Mouse (Mus musculus): ENCODE measurements around the gene Selenop.

GRCm38 (mm10) chr15:3293477-3293876 lies 25.1 kb downstream of the Selenop start:
- TF ChIP-seq POLR2A (IDR thresholded peaks at IDR 0.05; ENCODE audit: control insufficient read depth in 1 of 2, insufficient read depth in 1 of 2, low read depth in 1 of 2, low read length in 2 of 2, poor library complexity in 1 of 2) (no peak), EP300 (IDR thresholded peaks at IDR 0.05; ENCODE audit: low read depth in 1 of 2, low read length in 2 of 2) (no peak), MAX (IDR thresholded peaks at IDR 0.05; ENCODE audit: low read length) (no peak), CTCF (IDR thresholded peaks at IDR 0.05 in 2 of 3, conservative IDR thresholded peaks at IDR 0.05 in 1 of 3; ENCODE audit: control insufficient read depth in 1 of 3, insufficient read depth in 1 of 3, low read depth in 2 of 3, low read length in 3 of 3, poor library complexity in 1 of 3, severe bottlenecking in 1 of 3) (no peak), ZC3H11A (IDR thresholded peaks at IDR 0.05; ENCODE audit: low read depth, low read length) (no peak), MEF2A (IDR thresholded peaks at IDR 0.05; ENCODE audit: extremely low read depth, insufficient replicate concordance, low read depth, low read length, poor library complexity, severe bottlenecking) (no peak), UBTF (IDR thresholded peaks at IDR 0.05; ENCODE audit: borderline replicate concordance, insufficient read depth, low read depth, low read length) (no peak), KAT2A (conservative IDR thresholded peaks at IDR 0.05; ENCODE audit: low read depth, low read length) (no peak), ZNF384 (IDR thresholded peaks at IDR 0.05; ENCODE audit: low read depth, low read length) (no peak), BHLHE40 (IDR thresholded peaks at IDR 0.05; ENCODE audit: borderline replicate concordance, low read depth, low read length) (no peak), RCOR1 (IDR thresholded peaks at IDR 0.05; ENCODE audit: low read depth, low read length) (no peak), USF1 (IDR thresholded peaks at IDR 0.05; ENCODE audit: low read depth, low read length) (no peak), MYB (IDR thresholded peaks at IDR 0.05; ENCODE audit: low read depth, low read length) (no peak), POLR2AphosphoS5 (IDR thresholded peaks at IDR 0.05; ENCODE audit: borderline replicate concordance, low read depth, low read length) (no peak)

Data from MEL (cell line).